Mouse (Mus musculus): ENCODE measurements at regions not wholly inside any gene's neighbourhood (a gene's known extent, or its start where the extent isn't known, plus 50 kb on each side); places are given as distances from the start of the nearest gene placed in this dataset.
A peak's percentile ranks its signal among the peaks of the same experiment; 100 is the strongest.

DNA sequence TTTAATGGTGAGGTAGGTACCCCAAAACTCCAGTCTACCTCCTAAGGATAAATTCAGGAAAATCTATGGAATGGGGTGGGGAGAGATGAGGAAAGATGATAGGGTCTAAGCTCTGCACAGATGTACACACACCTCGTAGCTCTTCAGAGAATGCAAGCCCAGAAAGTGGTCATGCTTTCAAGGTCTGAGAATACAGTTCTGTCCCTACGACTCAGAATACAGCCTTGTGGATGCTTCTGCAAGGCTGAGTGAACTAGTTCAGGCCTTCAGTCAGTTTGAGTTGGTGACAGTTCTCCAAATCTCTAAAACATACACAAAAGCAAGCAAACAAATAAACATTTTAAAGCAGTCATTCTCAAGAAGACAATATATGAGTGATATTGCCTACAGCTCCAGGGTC lies 552.8 kb downstream of the Gm19410 start:
- Histone ChIP-seq H3K36me3 (ENCODE audit: control insufficient read depth, insufficient read depth, low read length) (no peaks in the 10 kb centered on the region), H3K27me3 (ENCODE audit: control insufficient read depth, insufficient read depth, low read length) (no peaks in the 10 kb centered on the region), H3K27ac (ENCODE audit: control insufficient read depth, insufficient read depth, low read depth, low read length) (no peak overlapping the region), H3K4me1 (ENCODE audit: control insufficient read depth, insufficient read depth, low read length) (peaks cover 3% of the 10 kb centered on the region), H3K4me3 (ENCODE audit: control insufficient read depth, low read depth, low read length) (no peak overlapping the region)
- TF ChIP-seq CTCF (IDR thresholded peaks at IDR 0.05; ENCODE audit: control insufficient read depth, insufficient read depth, insufficient replicate concordance, low read depth, low read length), result no peak
- no peak for TF ChIP-seq POLR2A (IDR thresholded peaks at IDR 0.05; ENCODE audit: control insufficient read depth, low read depth, low read length)

DNA sequence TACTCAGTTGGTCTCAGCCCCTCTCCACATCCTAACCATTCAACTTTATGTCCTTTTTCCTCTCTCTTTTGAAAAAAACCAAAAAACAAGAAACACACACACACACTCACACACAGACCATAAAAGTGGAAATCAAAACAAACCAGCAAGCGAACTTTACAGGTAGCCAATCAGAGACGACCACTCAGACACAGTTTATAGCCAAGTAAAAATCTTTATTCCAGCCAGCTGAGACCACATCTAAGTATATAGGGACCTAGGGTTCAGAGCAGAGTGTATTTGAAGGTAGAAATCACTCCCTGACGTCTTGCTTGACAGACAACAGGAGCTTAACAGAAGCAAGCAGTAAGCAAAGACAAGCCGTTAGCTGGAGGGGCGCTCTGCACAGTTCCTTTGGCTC lies 553.3 kb downstream of the Gm19410 start:
- H3K27me3 ChIP-seq (ENCODE audit: control insufficient read depth, insufficient read depth, low read length), result no peaks in the 10 kb centered on the region
- H3K36me3 ChIP-seq (ENCODE audit: control insufficient read depth, insufficient read depth, low read length), result no peaks in the 10 kb centered on the region
- H3K4me3 ChIP-seq (ENCODE audit: control insufficient read depth, low read depth, low read length), result no peak overlapping the region
- H3K4me1 ChIP-seq (ENCODE audit: control insufficient read depth, insufficient read depth, low read length), result peaks cover 3% of the 10 kb centered on the region
- H3K27ac ChIP-seq (ENCODE audit: control insufficient read depth, insufficient read depth, low read depth, low read length), result no peak overlapping the region
- TF ChIP-seq POLR2A (IDR thresholded peaks at IDR 0.05; ENCODE audit: control insufficient read depth, low read depth, low read length), result no peak
- TF ChIP-seq CTCF (IDR thresholded peaks at IDR 0.05; ENCODE audit: control insufficient read depth, insufficient read depth, insufficient replicate concordance, low read depth, low read length), result no peak

DNA sequence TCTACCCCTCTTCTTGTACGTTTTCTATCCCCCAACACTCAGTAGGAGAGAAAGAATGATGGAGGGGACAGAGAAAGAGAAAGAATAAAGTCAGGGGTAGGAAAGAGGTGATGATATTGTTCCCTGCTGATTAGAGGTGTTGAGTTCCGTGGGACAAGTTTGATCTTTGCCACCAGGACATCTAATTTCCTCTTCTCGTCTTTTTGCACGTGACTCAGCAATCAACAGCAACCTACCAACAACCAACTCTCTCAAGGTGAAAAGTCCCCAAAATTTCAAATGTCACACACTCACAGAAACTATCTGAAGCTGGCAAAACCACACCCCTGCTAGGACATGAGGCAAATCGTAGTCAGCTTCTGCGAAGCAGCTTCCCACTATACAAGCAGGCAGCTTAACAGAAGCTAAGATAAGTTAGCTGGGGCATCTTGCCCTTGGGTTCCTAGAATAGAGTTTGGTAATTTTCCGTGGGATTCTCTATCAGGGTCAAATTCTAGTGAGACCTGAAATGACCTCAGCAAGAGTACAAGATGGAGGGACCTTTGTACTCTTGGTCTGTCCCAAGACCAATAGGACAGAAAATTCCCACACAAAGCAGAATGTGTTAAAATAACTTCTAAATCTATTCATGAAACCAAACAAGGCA lies 553.8 kb downstream of the Gm19410 start:
- H3K4me3 ChIP-seq (ENCODE audit: control insufficient read depth, low read depth, low read length), result no peak overlapping the region
- H3K4me1 ChIP-seq (ENCODE audit: control insufficient read depth, insufficient read depth, low read length), result peaks cover 3% of the 10 kb centered on the region
- no peaks in the 10 kb centered on the region for H3K27me3 ChIP-seq (ENCODE audit: control insufficient read depth, insufficient read depth, low read length)
- H3K36me3 ChIP-seq (ENCODE audit: control insufficient read depth, insufficient read depth, low read length), result no peaks in the 10 kb centered on the region
- TF ChIP-seq POLR2A (IDR thresholded peaks at IDR 0.05; ENCODE audit: control insufficient read depth, low read depth, low read length) (no peak), CTCF (IDR thresholded peaks at IDR 0.05; ENCODE audit: control insufficient read depth, insufficient read depth, insufficient replicate concordance, low read depth, low read length) (no peak)
- no peak overlapping the region for H3K27ac ChIP-seq (ENCODE audit: control insufficient read depth, insufficient read depth, low read depth, low read length)

DNA sequence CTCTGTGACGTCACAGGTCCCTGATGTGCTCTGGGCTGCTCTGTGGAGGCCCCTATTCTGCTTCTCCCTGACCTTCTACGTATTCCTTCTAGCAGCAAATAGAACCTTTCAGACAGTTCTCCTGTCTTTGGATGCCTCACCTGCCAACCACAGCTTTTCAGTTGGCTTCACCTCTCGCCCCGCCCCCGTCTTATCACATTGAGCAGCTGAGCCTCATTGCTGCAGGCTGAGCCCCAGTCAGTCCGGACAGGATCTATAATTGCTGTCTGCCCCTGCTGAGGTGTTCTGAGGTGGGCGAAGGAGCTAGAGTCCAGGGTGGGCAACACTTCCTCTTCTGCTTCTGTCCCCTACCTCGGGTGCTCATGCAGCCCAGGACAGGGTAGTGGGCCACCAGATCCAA lies 556.5 kb downstream of the Gm19410 start:
- Histone ChIP-seq H3K27ac (ENCODE audit: control insufficient read depth, insufficient read depth, low read depth, low read length) (peak overlapping the region; percentile 32), H3K27me3 (ENCODE audit: control insufficient read depth, insufficient read depth, low read length) (no peaks in the 10 kb centered on the region), H3K4me3 (ENCODE audit: control insufficient read depth, low read depth, low read length) (peak overlapping the region; percentile 67), H3K4me1 (ENCODE audit: control insufficient read depth, insufficient read depth, low read length) (peaks cover 3% of the 10 kb centered on the region), H3K36me3 (ENCODE audit: control insufficient read depth, insufficient read depth, low read length) (no peaks in the 10 kb centered on the region)
- TF ChIP-seq POLR2A (IDR thresholded peaks at IDR 0.05; ENCODE audit: control insufficient read depth, low read depth, low read length) (no peak), CTCF (IDR thresholded peaks at IDR 0.05; ENCODE audit: control insufficient read depth, insufficient read depth, insufficient replicate concordance, low read depth, low read length) (no peak)

DNA sequence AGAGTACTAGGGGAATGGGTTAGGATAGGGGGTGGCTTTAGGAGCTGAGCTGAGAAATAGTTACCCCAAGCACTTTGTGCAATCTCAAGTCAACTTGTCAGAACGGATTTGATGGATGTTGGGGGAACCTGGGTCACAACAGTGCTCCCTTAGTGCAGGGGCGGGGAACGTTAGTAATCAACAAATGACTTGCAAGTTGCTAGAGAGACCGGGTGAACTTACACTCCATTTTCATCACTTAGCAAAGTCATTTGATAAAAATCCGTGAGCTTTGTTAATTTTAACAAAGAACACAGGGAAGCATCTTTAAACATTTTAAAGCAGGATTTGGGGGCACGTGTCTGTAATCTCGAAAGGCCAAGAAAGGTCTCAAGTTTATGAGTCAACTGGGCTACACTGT lies 557.0 kb downstream of the Gm19410 start:
- TF ChIP-seq CTCF (IDR thresholded peaks at IDR 0.05; ENCODE audit: control insufficient read depth, insufficient read depth, insufficient replicate concordance, low read depth, low read length) (no peak), POLR2A (IDR thresholded peaks at IDR 0.05; ENCODE audit: control insufficient read depth, low read depth, low read length) (no peak)
- Histone ChIP-seq H3K4me3 (ENCODE audit: control insufficient read depth, low read depth, low read length) (peak overlapping the region; percentile 67; the same call in 1 of the 2 replicates), H3K4me1 (ENCODE audit: control insufficient read depth, insufficient read depth, low read length) (peaks cover 3% of the 10 kb centered on the region), H3K27me3 (ENCODE audit: control insufficient read depth, insufficient read depth, low read length) (no peaks in the 10 kb centered on the region), H3K27ac (ENCODE audit: control insufficient read depth, insufficient read depth, low read depth, low read length) (no peak overlapping the region), H3K36me3 (ENCODE audit: control insufficient read depth, insufficient read depth, low read length) (no peaks in the 10 kb centered on the region)

DNA sequence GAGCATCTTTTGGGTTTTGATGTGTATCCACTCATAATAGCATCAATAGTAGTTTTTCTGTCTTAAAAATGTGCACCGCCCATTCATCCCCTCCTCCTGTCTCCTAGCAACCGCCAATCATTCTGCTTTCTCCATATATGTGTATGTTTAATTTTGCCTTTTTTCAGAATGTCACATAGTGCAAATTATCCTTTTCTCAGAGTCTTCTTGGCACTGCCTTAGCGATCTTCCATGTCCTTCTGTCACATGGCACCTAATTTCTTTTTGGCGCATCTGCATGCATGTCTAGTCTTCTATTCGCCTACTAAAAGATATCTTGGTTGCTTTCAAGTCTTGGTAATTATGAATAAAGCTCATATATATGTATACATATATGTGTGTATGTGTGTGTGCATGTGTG lies 573.0 kb downstream of the Gm19410 start:
- no peak for TF ChIP-seq CTCF (IDR thresholded peaks at IDR 0.05; ENCODE audit: control insufficient read depth, insufficient read depth, insufficient replicate concordance, low read depth, low read length)
- no peak for TF ChIP-seq POLR2A (IDR thresholded peaks at IDR 0.05; ENCODE audit: control insufficient read depth, low read depth, low read length)
- H3K4me3 ChIP-seq (ENCODE audit: control insufficient read depth, low read depth, low read length), result no peak overlapping the region
- H3K27ac ChIP-seq (ENCODE audit: control insufficient read depth, insufficient read depth, low read depth, low read length), result no peak overlapping the region
- H3K4me1 ChIP-seq (ENCODE audit: control insufficient read depth, insufficient read depth, low read length), result no peaks in the 10 kb centered on the region
- no peaks in the 10 kb centered on the region for H3K36me3 ChIP-seq (ENCODE audit: control insufficient read depth, insufficient read depth, low read length)
- H3K27me3 ChIP-seq (ENCODE audit: control insufficient read depth, insufficient read depth, low read length), result no peaks in the 10 kb centered on the region

DNA sequence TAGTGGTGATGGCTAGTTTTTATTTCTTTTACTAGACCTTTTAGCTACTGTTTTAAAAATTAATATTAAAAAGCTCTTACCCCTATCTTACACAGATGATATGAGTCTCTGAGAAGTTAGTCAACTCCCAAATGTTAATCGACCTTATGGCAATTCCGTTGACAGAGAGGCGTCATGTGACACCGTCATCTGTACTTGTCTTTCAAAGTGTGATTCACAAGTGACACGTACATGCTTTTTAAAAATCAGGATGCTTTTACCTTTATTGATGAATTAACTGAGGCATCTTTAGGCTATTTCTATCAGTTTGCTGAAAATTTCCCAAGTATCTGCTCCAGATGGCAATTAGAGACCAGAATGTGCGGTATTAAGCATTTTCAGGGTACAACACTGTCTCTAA lies 573.9 kb downstream of the Gm19410 start:
- TF ChIP-seq CTCF (IDR thresholded peaks at IDR 0.05; ENCODE audit: control insufficient read depth, insufficient read depth, insufficient replicate concordance, low read depth, low read length) (no peak), POLR2A (IDR thresholded peaks at IDR 0.05; ENCODE audit: control insufficient read depth, low read depth, low read length) (no peak)
- Histone ChIP-seq H3K4me3 (ENCODE audit: control insufficient read depth, low read depth, low read length) (no peak overlapping the region), H3K4me1 (ENCODE audit: control insufficient read depth, insufficient read depth, low read length) (no peaks in the 10 kb centered on the region), H3K36me3 (ENCODE audit: control insufficient read depth, insufficient read depth, low read length) (no peaks in the 10 kb centered on the region), H3K27ac (ENCODE audit: control insufficient read depth, insufficient read depth, low read depth, low read length) (no peak overlapping the region), H3K27me3 (ENCODE audit: control insufficient read depth, insufficient read depth, low read length) (no peaks in the 10 kb centered on the region)

All from testis, adult 2 months (tissue).